Mouse (Mus musculus) liver, embryonic 14.5 days (tissue): ENCODE measurements around the gene Zfhx2. TPM values are rescaled to one million over a fixed set of nuclear protein-coding genes. Genes with fewer than 3 reads are reported as not detected.

ENCODE experiments used
- ATAC-seq: fragments of 200-750 bp; cut with Nextera tagmentation; 2 replicates; pipeline ENCODE4 v1.8.0; 2017; ENCODE audit warnings: moderate number of reproducible peaks, mild to moderate bottlenecking, moderate library complexity; ENCODE audit not compliant: insufficient read depth
- DNase-seq, 3 experiments: peaks; one replicate each; pipeline ENCODE4 v3.0.0-alpha.2; 2012 to 2013; ENCODE audit warnings: low read depth in 3 of 3, low spot score in 3 of 3
- H3K27ac ChIP-seq: fragments of 300-500 bp; sonication (generic); 2 replicates; pipeline ENCODE4 v1.5.1; 2014; ENCODE audit warnings: moderate library complexity, mild to moderate bottlenecking, control low read depth, inconsistent platforms
- H3K27me3 ChIP-seq: fragments of 300-500 bp; sonication (generic); 2 replicates; pipeline ENCODE4 v1.6.1; 2014; ENCODE audit warnings: mild to moderate bottlenecking, low read length, moderate library complexity; ENCODE audit not compliant: control insufficient read depth, insufficient read depth
- H3K36me3 ChIP-seq: fragments of 300-500 bp; sonication (generic); replicated peaks from 2 replicates; pipeline ENCODE4 v1.6.1; 2014; ENCODE audit warnings: low read depth; ENCODE audit not compliant: control insufficient read depth, insufficient read depth
- H3K4me1 ChIP-seq, 2 experiments: fragments of 200-500 bp in 1 of 2; fragments of 300-500 bp in 1 of 2; sonication (generic) in 1 of 2; replicated peaks; 2 replicates each; pipeline ENCODE4 v1.6.1; 2012 to 2014; ENCODE audit warnings: antibody characterized with exemption in 1 of 2, inconsistent platforms in 1 of 2, low read length in 1 of 2; ENCODE audit not compliant: control insufficient read depth in 2 of 2, insufficient read depth in 2 of 2
- H3K4me2 ChIP-seq: fragments of 300-500 bp; sonication (generic); 2 replicates; pipeline ENCODE4 v1.6.1; 2014; ENCODE audit warnings: low read depth, mild to moderate bottlenecking, control low read depth, moderate library complexity
- H3K4me3 ChIP-seq, 2 experiments: fragments of 200-500 bp in 1 of 2; fragments of 300-500 bp in 1 of 2; sonication (generic) in 1 of 2; 2 replicates each; pipeline ENCODE4 v1.5.1; 2012 to 2014; ENCODE audit warnings: low read depth in 2 of 2, low read length in 2 of 2, mild to moderate bottlenecking in 2 of 2, control low read depth in 1 of 2, inconsistent platforms in 1 of 2, moderate library complexity in 1 of 2; ENCODE audit not compliant: insufficient read depth in 1 of 2
- H3K9ac ChIP-seq: fragments of 300-500 bp; sonication (generic); replicated peaks from 2 replicates; pipeline ENCODE4 v1.6.1; 2014; ENCODE audit warnings: mild to moderate bottlenecking, control low read depth, moderate library complexity
- H3K9me3 ChIP-seq: fragments of 300-500 bp; sonication (generic); 2 replicates; pipeline ENCODE4 v1.6.1; 2016; ENCODE audit warnings: low read length, mixed read lengths; ENCODE audit not compliant: control insufficient read depth
- CTCF ChIP-seq: IDR thresholded peaks from 2 replicates; pipeline ENCODE4 v1.5.1; 2016; ENCODE audit warnings: antibody characterized with exemption, low read depth, control low read depth
- EP300 ChIP-seq: IDR thresholded peaks from 2 replicates; pipeline ENCODE4 v1.6.1; 2016; ENCODE audit warnings: antibody characterized with exemption, low read depth
- WGBS: fragments of 180-500 bp; shearing (Covaris S2); extraction: QIAGEN DNeasy Blood & Tissue Kit; methylation state at CpG from one replicate; pipeline ENCODE4 v1.1.7; 2014; ENCODE audit not compliant: insufficient replicate concordance; 5-methylcytosine and 5-hydroxymethylcytosine counted together
- polyA plus RNA-seq, 2 experiments: library from polyadenylated mRNA; depleted of rRNA in 1 of 2; stranded (reverse) in 1 of 2; unstranded in 1 of 2; fragments of >200 nt; fragmentation: Nextera tagmentation in 1 of 2; extraction: Ambion mirVana in 1 of 2; gene quantifications; 2 replicates each; pipeline versions ENCODE4 v1.2.1 to v1.2.3; 2012 to 2014

Gene Zfhx2
- polyA plus RNA-seq, 2 experiments: 0.29 to 0.61 TPM

DNA sequence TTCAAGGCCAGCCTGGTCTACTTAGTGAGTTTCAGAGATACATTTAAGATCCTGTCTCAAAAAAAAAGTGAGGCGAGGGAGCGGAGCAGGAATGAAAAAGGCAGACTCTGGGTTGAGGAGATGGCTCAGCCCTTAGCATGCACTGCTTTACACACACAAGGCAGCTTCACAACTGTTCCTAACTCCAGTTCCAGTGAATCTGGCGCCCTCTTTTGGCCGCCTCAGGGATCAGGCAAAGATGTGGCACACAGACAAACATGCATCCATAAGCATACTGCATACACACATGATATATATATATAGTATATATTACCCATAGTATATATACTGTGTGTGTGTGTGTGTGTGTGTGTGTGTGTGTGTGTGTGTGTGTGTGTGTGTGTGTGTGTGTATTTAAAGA, 81.0 kb downstream of the Zfhx2 start:
- H3K4me3 ChIP-seq: no peak overlapping the region
- H3K4me2 ChIP-seq: no peak overlapping the region
- TF ChIP-seq EP300 (no peak), CTCF (peak; percentile 54)
- ATAC-seq (no peak), DNase-seq (peak in 2 of 3 experiments; percentile 13 to 29)
- no peaks in the 10 kb centered on the region for H3K9me3 ChIP-seq
- H3K27ac ChIP-seq: no peak overlapping the region
- H3K4me1 ChIP-seq: peaks cover 3 to 4% of the 10 kb centered on the region in 2 experiments; a peak in 3 of 4 replicates
- WGBS: 50% methylated on average over 4 of the region's 4 CpGs
- H3K27me3 ChIP-seq: no peaks in the 10 kb centered on the region
- H3K9ac ChIP-seq: no peak overlapping the region
- H3K36me3 ChIP-seq: no peaks in the 10 kb centered on the region

Other genes starting within 250 kb of the Zfhx2 start
- 0.78 and 0.96 TPM in 2 replicates for gene Homez, start 221.4 kb downstream of the Zfhx2 start, polyA plus RNA-seq (2012; rRNA removed)
- 1.8 TPM in 2 replicates for gene Homez, start 221.4 kb downstream of the Zfhx2 start, polyA plus RNA-seq (2014; fragmentation: Nextera tagmentation; extraction: Ambion mirVana)
- 1.9 and 2.6 TPM in 2 replicates for gene Ppp1r3e, start 214.8 kb downstream of the Zfhx2 start, polyA plus RNA-seq (2012; rRNA removed)
- 0.45 and 0.52 TPM in 2 replicates for gene Ppp1r3e, start 214.8 kb downstream of the Zfhx2 start, polyA plus RNA-seq (2014; fragmentation: Nextera tagmentation; extraction: Ambion mirVana)
- gene Bcl2l2, start 208.9 kb downstream of the Zfhx2 start, polyA plus RNA-seq (2012; rRNA removed): 3.8 and 4.9 TPM in 2 replicates
- 0.47 and 0.51 TPM in 2 replicates for gene Bcl2l2, start 208.9 kb downstream of the Zfhx2 start, polyA plus RNA-seq (2014; fragmentation: Nextera tagmentation; extraction: Ambion mirVana)
- 0.03 and 0.06 TPM in 2 replicates for gene Gm20521, start 208.9 kb downstream of the Zfhx2 start, polyA plus RNA-seq (2012; rRNA removed)
- not detected in 2 replicates for gene Gm20521, start 208.9 kb downstream of the Zfhx2 start, polyA plus RNA-seq (2014; fragmentation: Nextera tagmentation; extraction: Ambion mirVana)
- gene Pabpn1, start 199.8 kb downstream of the Zfhx2 start, polyA plus RNA-seq (2012; rRNA removed): 98.8 and 110 TPM in 2 replicates
- 47.1 and 51.7 TPM in 2 replicates for gene Pabpn1, start 199.8 kb downstream of the Zfhx2 start, polyA plus RNA-seq (2014; fragmentation: Nextera tagmentation; extraction: Ambion mirVana)
- 4.2 and 5.1 TPM in 2 replicates for gene Slc22a17, start 179.2 kb downstream of the Zfhx2 start, polyA plus RNA-seq (2012; rRNA removed)
- 0.79 and 0.96 TPM in 2 replicates for gene Slc22a17, start 179.2 kb downstream of the Zfhx2 start, polyA plus RNA-seq (2014; fragmentation: Nextera tagmentation; extraction: Ambion mirVana)
- gene Efs, start 166.2 kb downstream of the Zfhx2 start, polyA plus RNA-seq (2012; rRNA removed): 0.54 and 0.69 TPM in 2 replicates
- gene Efs, start 166.2 kb downstream of the Zfhx2 start, polyA plus RNA-seq (2014; fragmentation: Nextera tagmentation; extraction: Ambion mirVana): 0.23 and 0.39 TPM in 2 replicates
- gene Il25, start 159.6 kb downstream of the Zfhx2 start, polyA plus RNA-seq (2012; rRNA removed): not detected in 2 replicates
- not detected in 2 replicates for gene Il25, start 159.6 kb downstream of the Zfhx2 start, polyA plus RNA-seq (2014; fragmentation: Nextera tagmentation; extraction: Ambion mirVana)
- gene Cmtm5, start 156.1 kb downstream of the Zfhx2 start, polyA plus RNA-seq (2012; rRNA removed): 0.04 TPM in 1 of 2 replicates, not detected in the other
- not detected in 2 replicates for gene Cmtm5, start 156.1 kb downstream of the Zfhx2 start, polyA plus RNA-seq (2014; fragmentation: Nextera tagmentation; extraction: Ambion mirVana)
- gene Myh6, start 125.4 kb downstream of the Zfhx2 start, polyA plus RNA-seq (2012; rRNA removed): 0.01 and 0.02 TPM in 2 replicates
- gene Myh6, start 125.4 kb downstream of the Zfhx2 start, polyA plus RNA-seq (2014; fragmentation: Nextera tagmentation; extraction: Ambion mirVana): not detected in 2 replicates
- not detected in 2 replicates for gene Gm17428, start 115.4 kb downstream of the Zfhx2 start, polyA plus RNA-seq (2012; rRNA removed)
- gene Gm17428, start 115.4 kb downstream of the Zfhx2 start, polyA plus RNA-seq (2014; fragmentation: Nextera tagmentation; extraction: Ambion mirVana): not detected in 2 replicates
- gene Myh7, start 97.7 kb downstream of the Zfhx2 start, polyA plus RNA-seq (2012; rRNA removed): 0.03 and 0.07 TPM in 2 replicates
- 0.05 TPM in 1 of 2 replicates, not detected in the other for gene Myh7, start 97.7 kb downstream of the Zfhx2 start, polyA plus RNA-seq (2014; fragmentation: Nextera tagmentation; extraction: Ambion mirVana)
- 14.4 and 31.0 TPM in 2 replicates for gene Ngdn, start 76.9 kb downstream of the Zfhx2 start, polyA plus RNA-seq (2012; rRNA removed)
- gene Ngdn, start 76.9 kb downstream of the Zfhx2 start, polyA plus RNA-seq (2014; fragmentation: Nextera tagmentation; extraction: Ambion mirVana): 36.0 and 39.6 TPM in 2 replicates
- gene Thtpa, start 2.5 kb upstream of the Zfhx2 start, polyA plus RNA-seq (2012; rRNA removed): 2.0 and 2.6 TPM in 2 replicates
- gene Thtpa, start 2.5 kb upstream of the Zfhx2 start, polyA plus RNA-seq (2014; fragmentation: Nextera tagmentation; extraction: Ambion mirVana): 4.3 and 4.6 TPM in 2 replicates
- gene Ap1g2, start 14.3 kb upstream of the Zfhx2 start, polyA plus RNA-seq (2012; rRNA removed): 12.7 and 13.4 TPM in 2 replicates
- gene Ap1g2, start 14.3 kb upstream of the Zfhx2 start, polyA plus RNA-seq (2014; fragmentation: Nextera tagmentation; extraction: Ambion mirVana): 18.6 and 21.2 TPM in 2 replicates
- 0.04 and 0.15 TPM in 2 replicates for gene Jph4, start 24.6 kb upstream of the Zfhx2 start, polyA plus RNA-seq (2012; rRNA removed)
- gene Jph4, start 24.6 kb upstream of the Zfhx2 start, polyA plus RNA-seq (2014; fragmentation: Nextera tagmentation; extraction: Ambion mirVana): 0.04 TPM in 1 of 2 replicates, not detected in the other
- gene Dhrs2, start 129.7 kb upstream of the Zfhx2 start, polyA plus RNA-seq (2012; rRNA removed): 0.06 TPM in 1 of 2 replicates, not detected in the other
- gene Dhrs2, start 129.7 kb upstream of the Zfhx2 start, polyA plus RNA-seq (2014; fragmentation: Nextera tagmentation; extraction: Ambion mirVana): 0.14 TPM in 1 of 2 replicates, not detected in the other